Mouse (Mus musculus) c-Kit-positive CD71-positive TER-119-negative erythroid progenitor cells, embryonic 14.5 days (primary cell): ENCODE data around the gene Ttc13.

ENCODE experiments used
- DNase-seq: peaks from one replicate; pipeline ENCODE4 v3.0.0-alpha.2; 2013; ENCODE audit warnings: low read depth

Gene Ttc13

DNA sequence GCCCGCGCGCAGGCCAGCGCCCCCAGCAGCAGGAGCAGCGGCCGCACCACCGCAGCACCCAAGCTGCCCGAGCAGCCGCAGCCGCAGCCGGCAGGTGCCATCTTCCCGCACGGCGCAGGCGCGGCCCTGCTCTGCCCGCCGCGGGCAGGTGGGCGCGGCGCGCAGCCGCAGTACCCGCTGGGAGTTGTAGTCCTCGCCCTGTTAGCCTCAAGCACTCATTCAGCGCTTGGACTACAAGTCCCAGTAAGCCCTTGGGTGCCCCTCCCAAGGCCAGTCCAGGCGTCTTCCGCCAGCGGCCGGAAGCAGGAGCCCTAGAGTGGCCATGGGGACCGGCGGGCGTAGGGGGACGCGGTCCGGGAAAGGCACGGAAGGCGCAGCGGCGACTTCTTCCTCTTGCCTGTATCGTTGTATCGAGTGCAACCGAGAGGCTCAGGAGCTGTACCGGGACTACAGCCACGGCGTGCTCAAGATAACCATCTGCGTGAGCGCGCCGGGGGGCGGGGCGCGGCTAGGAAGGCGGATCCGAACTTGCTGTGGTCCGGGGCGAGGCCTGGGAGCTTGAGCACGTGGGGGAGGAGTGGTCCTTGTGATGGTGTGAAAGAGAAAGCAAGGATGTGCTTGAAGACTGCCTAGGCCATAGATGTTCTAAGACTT lies at the start of gene Ttc13, which contains the start of gene Arv1:
Ttc13 (minus strand) TSS at position 122 of the 654 bp plus-strand sequence.
Arv1 (plus strand) TSS at position 278 of the 654 bp plus-strand sequence.
- DNase-seq, result peak; percentile 88

DNA sequence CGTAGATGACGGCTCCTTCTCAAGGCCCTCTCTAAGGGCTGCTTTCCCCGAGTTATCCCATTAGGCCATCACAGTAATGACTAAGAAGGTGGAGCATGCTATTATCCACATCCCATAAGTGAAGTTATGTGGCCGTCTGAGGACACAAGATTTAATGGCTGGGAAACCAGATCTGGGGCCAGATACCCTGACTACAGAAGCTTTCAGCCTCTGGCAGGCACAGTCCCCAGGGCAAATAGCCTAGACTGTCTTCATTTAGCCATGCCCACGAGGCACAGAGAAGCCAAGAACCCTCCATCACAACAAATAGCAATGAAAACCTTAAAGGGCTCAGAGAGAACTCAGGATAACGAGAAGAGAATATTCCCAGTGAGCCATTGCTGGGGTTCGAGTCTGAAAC lies 41.3 kb upstream of the Ttc13 start:
- DNase-seq, result no peak

DNA sequence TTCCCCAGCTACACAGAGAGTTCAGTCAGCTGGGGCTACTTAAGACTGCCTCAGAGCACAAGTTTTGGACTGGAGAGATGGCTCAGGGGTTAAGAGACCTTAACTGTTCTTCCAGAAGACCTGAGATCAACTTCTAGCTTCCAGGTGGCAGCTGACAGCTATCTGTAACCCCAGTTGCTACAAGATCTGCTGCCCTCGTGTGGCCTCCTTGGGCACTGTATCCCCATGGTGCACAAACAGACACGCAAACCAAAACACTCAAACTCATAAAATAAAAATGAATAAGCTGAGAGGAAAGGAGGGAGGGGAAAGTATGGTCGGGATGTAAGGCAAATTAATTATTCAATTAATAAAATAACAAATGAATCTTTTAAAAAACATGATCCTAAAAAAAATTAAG lies 36.8 kb upstream of the Ttc13 start:
- DNase-seq, result peak; percentile 9

DNA sequence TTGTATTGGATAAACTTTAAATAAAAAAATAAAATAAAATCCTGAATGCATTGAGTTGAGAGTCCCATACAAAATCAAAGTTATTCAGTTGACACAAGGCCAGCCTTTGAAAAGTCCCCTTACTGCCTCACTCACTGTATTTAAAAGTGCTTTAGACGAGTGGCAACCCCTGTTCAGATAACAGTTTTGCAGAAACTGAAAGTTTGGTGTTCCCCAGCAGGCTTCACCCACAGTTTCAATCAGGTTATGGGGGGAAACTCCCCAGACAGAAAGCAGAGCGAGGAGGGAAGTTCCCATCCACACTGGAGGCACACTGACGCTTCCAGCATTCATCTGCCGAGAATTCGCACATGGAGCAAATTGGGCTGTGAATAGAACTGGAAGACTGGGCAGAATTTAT lies 34.8 kb upstream of the Ttc13 start:
- DNase-seq, result no peak

DNA sequence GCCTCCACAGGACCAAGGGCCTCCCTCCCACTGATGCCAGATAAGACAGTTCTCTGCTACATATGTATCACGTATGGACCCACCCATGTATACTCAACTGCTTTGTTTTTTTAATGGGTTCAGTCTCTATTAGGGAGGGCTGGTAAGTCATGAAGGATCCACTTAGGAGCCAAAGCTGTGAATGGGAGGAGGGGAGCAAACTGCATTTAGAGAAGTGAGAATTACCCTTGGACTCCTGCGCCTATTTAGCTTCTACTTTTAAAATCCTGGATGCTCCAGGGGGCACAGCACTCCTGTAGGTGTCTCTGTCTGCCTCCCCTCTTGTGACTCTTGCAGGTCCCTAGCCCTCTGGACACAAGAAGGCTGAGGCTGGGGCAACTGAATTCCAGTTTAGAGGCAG lies 34.4 kb upstream of the Ttc13 start:
- no peak for DNase-seq

DNA sequence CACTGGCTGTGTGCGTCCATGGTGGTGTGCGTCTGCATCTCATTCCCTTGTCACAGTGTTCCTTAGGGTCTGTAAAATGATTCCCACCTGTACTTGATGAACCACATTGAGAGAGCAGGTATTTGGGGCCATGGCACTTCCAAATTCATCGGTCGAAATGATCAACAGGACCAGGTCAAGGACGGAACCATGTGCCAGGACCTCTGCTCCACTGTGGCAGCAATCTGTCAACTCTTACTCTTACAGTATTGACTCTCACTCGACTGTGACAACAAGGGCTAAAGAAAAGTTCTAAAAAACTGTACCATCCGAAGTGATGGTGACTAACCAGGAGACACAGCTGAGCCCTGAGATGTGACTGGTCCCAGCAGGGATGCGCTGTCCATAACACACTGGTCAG lies 33.7 kb upstream of the Ttc13 start:
- no peak for DNase-seq

DNA sequence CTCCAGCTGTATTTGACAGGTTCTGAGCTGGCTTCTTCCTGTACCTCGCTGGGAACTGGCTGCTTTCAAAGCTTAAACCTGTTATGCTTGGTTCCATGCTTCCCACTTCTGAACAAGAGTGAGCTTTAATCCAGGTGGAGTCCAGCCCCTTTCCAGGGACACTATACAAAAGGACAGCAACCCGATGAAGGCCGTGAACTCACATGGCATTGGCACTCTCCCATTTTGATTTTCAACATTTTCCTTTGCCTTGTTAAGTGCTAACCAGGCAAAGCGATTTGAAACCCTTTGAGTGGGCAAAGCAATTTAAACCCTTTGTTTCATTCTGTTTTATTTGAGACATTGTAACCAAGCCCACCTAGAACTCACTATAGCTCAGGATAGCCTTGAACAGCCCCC lies 33.0 kb upstream of the Ttc13 start:
- no peak for DNase-seq

DNA sequence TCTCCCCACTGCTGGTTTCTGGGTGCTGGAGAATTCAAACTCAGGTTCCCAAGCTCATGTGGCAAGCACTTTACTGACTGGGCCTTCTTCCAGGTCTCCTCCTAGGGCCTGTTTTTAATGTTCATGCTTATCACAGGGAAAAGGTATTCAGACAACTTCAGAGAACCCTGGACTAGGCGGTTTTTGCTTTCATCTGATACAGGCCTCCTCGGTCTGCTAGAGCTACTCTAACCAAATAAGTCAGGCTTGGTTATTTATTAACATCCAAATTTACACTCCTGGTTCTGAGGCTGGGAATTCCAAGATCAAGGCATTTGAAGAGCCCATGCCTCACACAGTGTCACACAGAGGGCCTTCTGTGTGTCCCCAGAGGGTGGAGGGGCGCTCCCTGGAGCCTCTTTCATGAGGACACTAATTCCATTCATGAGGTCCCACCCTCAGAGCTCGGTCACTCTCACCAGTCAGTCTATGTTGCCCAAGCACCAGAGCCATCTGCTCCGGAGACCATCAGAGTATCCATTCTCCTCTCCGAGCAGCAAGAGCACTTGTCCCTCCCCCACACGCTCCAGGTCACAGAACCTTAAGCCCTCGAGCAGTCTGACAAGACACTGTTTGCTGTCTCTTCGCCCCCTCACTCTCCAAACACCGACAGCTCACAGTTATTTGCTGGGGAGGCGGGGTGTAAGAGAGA lies 32.5 kb upstream of the Ttc13 start:
- no peak for DNase-seq

DNA sequence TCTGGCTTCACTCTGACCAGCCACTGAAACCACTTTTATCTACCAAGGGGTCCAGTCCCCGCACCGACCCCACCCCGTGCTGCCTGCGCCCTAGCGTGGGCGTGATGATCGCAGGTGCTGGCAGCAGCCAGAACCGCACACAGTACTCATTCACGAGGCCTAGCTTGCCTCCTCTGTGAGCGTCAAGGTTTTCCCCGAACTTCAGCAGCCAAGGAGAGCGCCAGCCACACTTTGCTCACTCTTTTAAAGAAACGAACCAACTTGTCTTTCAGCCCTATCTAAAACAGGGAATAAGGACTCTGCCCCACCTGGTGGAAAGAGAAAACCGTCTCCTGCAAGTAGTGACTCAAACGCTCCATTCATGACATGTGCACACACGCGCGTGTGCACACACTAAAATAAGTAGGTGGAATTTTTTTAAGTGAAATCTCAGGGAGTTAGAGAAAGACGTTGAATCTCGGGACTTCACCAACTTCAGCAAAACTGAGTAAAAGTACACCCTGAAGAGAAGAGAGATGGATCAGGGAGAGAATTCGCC lies 30.6 kb upstream of the Ttc13 start:
- DNase-seq, result no peak

DNA sequence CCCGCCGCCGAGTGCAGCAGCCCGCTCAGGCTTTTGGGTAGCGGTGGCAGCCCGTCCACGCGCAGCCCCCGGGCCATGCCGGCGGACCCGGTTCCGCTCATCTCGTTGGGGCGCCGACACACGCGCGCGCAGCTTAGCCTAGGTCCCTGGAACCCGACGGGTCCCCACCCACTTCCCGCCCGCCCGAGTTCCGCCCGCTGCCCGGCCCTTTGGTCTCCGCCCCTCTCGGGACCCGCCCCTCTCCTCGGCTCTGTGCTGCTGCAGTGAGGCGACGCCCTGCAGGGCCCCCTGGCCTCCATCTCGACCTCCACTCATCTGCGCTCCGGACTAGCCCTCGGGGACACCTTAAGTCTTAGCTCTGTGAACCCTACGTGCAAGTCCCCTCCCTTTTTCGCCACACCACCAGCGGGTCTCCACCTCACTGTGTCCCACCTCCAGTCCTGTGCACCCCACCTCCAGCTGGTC lies 30.0 kb upstream of the Ttc13 start, which contains the start of gene Fam89a:
Fam89a (minus strand) TSS at position 124 of the 465 bp plus-strand sequence.
- peak; percentile 34 for DNase-seq

DNA sequence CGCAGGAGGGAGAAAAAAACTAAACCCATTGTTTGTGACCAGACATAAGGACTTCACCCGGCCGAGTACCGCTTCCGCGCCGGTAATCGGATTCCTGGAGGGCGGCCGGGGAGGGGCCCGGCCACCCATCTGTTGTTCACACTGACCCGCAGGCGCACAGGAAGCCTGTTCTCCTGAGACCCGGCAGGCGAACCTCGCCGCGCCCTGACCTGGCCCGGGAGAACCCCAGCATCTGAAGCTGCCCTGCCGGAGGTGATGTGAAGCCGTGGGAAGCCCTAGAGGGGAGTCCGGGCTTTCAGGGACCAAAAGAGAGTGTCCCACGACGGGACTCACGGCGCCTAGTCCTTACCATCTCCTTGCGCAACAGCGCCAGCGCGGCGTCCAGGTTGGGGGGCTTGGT lies 29.4 kb upstream of the Ttc13 start:
- no peak for DNase-seq

DNA sequence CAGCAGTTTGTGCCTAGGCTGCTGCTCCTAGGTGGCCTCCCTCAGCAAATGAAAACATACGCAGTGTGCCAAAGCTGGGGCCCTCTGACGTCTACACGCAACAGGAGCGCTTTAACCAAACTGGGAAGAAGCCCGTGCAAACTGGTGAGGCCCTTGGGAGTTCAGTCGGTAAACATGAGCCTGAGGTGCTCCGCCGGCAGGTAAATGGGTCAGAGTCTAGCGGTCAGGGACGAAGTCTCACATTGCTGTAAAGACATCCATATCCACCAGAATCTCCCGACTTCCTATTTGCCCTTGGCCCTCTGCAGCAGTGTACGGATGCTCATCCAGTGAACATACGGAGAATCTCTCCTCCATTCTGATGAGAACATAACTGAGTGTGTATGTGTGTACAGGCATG lies 24.9 kb upstream of the Ttc13 start:
- no peak for DNase-seq

DNA sequence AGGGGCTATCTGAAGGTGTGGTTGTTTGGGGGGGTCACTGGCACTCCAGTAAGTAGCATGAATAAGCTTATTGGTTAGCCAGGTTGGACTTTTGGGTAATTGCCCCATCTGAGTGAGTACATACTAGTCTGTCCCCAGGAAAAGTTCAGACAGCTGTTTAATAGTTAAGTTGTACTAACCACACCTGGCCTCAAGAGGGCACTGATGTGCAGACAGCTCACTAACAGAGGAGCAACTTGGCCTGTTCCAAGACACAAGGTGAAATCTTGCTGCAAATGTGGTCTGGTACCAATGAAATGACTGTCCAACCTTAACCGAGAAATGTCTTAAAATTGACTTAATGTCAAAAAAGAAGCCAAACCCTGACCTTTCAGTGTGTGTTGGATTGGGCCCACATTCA lies 17.5 kb upstream of the Ttc13 start:
- DNase-seq, result no peak

DNA sequence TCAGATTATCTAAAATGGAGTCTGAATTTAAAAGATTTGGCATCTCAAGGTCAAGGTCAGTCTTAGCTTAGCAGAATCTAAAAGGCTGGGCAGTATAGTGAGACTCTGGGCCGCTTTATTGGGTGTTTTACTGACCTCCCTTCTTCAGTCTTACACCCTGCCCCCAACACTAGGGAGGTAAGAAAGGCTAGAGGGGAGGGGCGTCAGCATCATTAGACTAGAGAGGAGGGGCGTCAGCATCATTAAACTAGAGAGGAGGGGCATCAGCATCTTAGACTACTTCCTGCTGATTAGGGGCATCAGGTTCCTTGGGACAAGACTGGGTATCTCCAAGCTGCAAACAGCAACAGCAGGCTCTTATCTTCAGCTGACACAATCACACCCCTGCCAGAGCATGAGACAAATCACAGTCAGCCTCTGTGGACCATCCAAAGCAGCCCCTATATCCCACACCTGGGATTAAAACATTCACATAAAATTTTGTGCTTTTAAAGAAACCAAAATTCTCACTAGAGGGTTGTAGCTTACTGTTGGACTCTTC lies 13.7 kb upstream of the Ttc13 start:
- no peak for DNase-seq

DNA sequence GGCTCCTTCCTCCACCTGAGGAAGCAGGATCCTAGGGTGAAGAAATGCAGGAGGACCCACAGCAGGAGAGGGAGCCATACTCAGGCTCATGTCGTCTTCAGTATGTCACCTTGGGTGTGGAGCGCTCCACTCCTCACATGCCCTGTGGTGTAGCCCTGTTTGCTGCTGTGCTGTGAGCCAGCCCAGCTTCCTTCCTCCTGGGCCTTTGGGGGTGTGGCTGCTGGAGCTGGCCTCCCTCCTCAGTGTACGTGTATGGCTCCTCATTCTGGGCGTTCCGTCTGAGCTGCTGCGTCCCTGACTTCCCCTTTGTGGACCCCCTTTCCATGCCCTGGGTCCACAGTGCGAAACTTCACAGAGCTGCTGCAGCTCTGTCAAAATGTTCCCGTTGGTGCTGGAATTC lies 11.0 kb upstream of the Ttc13 start:
- no peak for DNase-seq

DNA sequence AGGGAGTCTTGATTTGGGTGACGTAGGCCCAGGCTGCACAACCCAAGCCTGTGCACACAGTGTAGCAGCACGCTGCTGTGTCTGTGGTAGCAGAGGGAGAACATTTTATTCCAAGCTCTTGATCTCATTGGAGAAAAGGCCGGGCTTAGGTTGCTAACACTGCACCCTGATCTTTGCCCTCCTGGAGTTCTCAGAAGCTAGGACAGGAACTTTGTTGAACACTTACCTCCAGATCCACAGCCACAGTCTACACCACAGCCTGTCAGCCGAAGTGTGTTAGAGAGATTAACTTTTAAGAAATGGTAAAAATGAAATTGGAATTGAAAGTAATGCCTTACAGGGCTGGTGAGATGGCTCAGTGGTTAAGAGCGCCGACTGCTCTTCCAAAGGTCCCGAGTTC lies 2.5 kb upstream of the Ttc13 start:
- DNase-seq, result no peak

DNA sequence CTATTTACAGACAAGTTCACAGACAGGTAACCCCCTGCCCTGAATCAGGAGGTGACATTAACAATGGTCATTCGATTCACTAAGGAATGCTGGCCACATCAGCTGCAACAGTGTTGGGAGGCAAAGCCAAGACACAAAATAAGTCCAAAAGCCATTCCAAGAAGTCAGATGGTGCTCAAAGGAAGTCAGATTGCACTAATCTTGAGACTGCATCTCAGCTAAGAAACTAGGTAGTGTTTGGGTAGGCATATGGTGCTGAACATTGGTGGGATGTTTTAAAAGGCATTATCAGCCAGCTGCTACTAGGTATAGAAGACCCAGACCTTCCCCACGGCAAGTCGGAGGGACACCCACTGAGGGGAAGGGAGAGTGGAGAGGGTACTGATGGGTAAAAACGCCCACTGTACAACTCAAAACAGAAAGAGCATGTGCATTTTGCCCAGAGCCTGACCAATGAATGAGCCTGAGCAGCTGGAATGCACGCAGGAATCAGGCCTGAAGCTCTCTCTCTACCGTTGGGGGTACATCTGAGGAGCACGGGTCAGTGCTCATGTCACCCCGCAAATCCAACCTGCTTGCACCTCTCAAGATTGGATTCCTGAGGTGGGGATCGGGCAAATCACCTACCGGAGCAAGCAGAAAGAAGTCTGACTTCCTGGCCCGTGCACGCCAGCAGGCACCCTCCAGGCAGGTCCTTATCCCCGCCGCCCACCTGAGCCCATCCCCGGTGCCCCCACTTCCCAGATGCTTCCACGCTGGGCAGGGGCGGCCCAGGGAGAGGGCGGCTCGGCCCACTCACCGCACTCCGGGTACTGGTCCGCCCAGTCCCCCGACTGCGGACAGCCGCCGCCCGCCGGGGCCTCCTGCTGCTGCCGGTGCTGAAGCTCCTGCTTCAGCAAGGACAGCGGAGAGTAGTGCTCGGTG lies 583 bp downstream of the Ttc13 start:
- no peak for DNase-seq

DNA sequence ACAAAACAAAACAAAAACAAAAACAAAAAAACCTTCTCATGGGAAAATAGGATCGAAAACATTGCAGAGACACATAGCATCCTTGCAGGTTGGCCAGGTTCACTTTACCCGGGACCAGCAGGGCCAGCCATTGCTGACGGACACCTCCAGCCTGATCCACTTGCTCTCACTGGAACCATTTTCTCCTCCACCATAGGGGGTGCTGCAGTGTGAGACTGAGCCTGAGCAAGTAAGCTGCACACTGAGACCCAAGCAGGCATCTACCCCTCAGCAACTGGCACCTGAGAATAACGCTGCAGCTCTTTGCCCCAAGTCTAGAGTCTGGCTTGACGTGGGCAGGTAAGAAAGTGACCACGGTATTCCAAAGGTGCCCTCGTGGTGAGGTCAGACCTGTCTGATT lies 1.6 kb downstream of the Ttc13 start:
- no peak for DNase-seq

DNA sequence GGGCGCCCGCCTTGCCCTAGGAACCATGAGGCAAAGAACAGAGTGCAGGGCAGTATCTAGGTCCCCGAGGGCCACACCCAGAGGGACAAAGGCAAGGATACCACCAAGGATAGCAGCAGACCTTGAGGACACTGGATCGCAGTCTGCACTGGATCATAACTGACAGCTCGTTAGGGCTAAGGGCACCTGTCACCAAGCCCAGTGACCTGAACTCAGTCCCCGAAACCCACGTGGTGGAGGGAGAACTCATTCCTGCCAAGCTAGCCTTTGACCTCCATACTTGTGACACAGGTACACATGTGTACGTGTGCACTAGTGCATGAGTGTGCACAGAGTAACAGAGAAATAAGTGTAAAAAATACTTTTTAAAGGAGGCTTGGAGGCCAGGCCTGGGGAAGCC lies 6.0 kb downstream of the Ttc13 start:
- DNase-seq, result no peak

DNA sequence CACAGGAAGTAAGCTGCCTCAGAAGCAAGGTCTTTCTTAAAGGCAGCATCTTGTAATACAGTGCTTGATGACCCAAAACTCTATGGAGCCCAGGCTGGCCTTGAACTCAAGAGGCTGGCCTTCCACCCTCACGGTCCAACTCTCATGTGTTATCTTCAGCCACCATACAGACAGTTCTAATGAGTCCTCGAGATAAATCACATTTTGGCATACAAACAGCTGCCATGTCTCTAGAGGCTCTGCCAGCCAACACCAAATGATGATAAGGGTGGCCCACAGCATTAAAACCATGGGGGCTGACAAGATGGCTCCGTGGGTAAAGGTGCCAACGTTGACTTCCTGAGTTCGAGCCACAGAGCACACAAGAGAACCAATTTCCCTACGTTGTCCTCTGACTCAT lies 8.6 kb downstream of the Ttc13 start:
- no peak for DNase-seq

DNA sequence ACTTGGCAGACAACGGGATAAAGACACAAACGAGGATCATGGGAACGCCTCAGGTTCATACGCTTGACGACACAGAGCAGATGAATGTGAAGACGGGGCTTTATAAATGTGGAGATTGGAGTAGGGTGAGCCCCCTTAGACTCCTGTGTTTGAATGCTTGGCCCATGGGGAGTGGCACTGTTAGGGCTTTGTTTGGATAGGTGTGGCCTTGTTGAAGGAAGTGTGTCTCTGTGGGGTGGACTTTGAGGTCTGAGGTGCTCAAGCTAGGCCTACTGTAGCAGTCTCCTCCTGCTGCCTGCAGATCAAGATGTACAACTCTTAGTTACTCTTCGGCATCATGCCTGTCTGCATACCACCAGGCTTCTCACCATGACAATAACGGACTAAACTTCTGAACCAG lies 16.0 kb downstream of the Ttc13 start:
- no peak for DNase-seq

DNA sequence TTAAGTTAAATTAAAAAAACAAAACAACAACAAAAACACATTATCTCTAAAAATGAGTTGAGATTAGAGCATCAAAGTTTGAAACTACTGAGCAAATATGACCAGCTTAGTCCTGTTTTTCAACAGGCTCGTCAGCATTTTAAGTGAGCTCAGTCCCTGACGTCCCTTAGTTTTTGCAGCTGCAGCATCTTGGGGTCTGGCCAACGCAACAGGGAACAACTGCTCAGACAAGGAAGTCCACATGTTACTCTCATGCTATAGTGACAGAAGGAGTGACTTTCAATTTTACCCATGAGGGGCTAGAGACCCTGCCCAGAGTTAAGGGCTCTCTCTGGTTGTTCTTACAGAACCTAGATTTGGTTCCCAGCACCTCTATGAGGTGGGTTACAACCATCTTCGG lies 17.4 kb downstream of the Ttc13 start:
- no peak for DNase-seq
